Mouse (Mus musculus): Measurements from ENCODE around the gene Btbd9.

- no peak for TF ChIP-seq CHD2 (IDR thresholded peaks at IDR 0.05; ENCODE audit: low read depth, low read length)
- no peak for TF ChIP-seq ZNF384 (IDR thresholded peaks at IDR 0.05; ENCODE audit: low read depth, low read length)
- no peak for TF ChIP-seq HCFC1 (IDR thresholded peaks at IDR 0.05; ENCODE audit: borderline replicate concordance, insufficient read depth, low read length)
- TF ChIP-seq MAFK (IDR thresholded peaks at IDR 0.05; ENCODE audit: insufficient read depth, low read depth, low read length), result no peak
Measured at GRCm38 (mm10) chr17:30235380-30235779, 340.9 kb downstream of the Btbd9 start.
